ENCODE assay signal across 8 mouse cellular contexts in genomic region chr3:27616421-27617236, GRCm38 (mm10).
DNase-seq lines count a peak whose midpoint lies in the region; ATAC-seq lines count a peak whose summit lies in the region.

No protein-coding gene starts in this region.

- no peak overlapping the region for H3K9ac ChIP-seq in hindbrain, embryonic 15.5 days
- no peak overlapping the region for H3K9ac ChIP-seq in hindbrain, embryonic 12.5 days
- H3K9ac ChIP-seq in heart, embryonic 11.5 days (ENCODE audit: low read depth, low read length) = peak overlapping the region; percentile 34; the same call in 1 of the 2 replicates

- no peak overlapping the region for H3K4me2 ChIP-seq in hindbrain, embryonic 15.5 days
- H3K4me2 ChIP-seq in hindbrain, embryonic 12.5 days (replicated peaks) = no peak overlapping the region
- peak overlapping the region; percentile 27 for H3K4me2 ChIP-seq in heart, embryonic 11.5 days

- no peak overlapping the region for H3K4me3 ChIP-seq in hindbrain, embryonic 15.5 days
- no peak overlapping the region for H3K4me3 ChIP-seq in hindbrain, embryonic 12.5 days
- no peak overlapping the region for H3K4me3 ChIP-seq in heart, embryonic 11.5 days (ENCODE audit: low read depth, low read length)

- no peaks in the 10 kb centered on the region for H3K9me3 ChIP-seq in hindbrain, embryonic 15.5 days
- no peaks in the 10 kb centered on the region for H3K9me3 ChIP-seq in hindbrain, embryonic 12.5 days (replicated peaks)
- no peaks in the 10 kb centered on the region for H3K9me3 ChIP-seq in heart, embryonic 11.5 days (replicated peaks; ENCODE audit: control insufficient read depth, low read length)

- no peaks in the 10 kb centered on the region for H3K27me3 ChIP-seq in hindbrain, embryonic 15.5 days
- no peaks in the 10 kb centered on the region for H3K27me3 ChIP-seq in hindbrain, embryonic 12.5 days
- H3K27me3 ChIP-seq in heart, embryonic 11.5 days (ENCODE audit: control insufficient read depth, insufficient read depth, low read length) = no peaks in the 10 kb centered on the region

- H3K4me1 ChIP-seq in hindbrain, embryonic 15.5 days (replicated peaks) = peaks cover 29% of the 10 kb centered on the region
- peaks cover 28% of the 10 kb centered on the region for H3K4me1 ChIP-seq in hindbrain, embryonic 12.5 days
- H3K4me1 ChIP-seq in heart, embryonic 11.5 days (ENCODE audit: control insufficient read depth, insufficient read depth, low read length) = peaks cover 42% of the 10 kb centered on the region

- 70% methylated on average over 19 of the region's 19 CpGs for WGBS in hindbrain, embryonic 15.5 days
- WGBS in hindbrain, embryonic 12.5 days = 71% methylated on average over 19 of the region's 19 CpGs
- WGBS in heart, embryonic 11.5 days (ENCODE audit: insufficient replicate concordance) = 34% methylated on average over 19 of the region's 19 CpGs

- 0 out of 2 replicates have a peak overlapping the region, but pooled peaks have one; percentile 22 for H3K27ac ChIP-seq in hindbrain, embryonic 15.5 days (replicated peaks)
- H3K27ac ChIP-seq in hindbrain, embryonic 12.5 days = no peak overlapping the region
- H3K27ac ChIP-seq in heart, embryonic 11.5 days (ENCODE audit: low read depth, low read length) = peak overlapping the region; percentile 57

- DNase-seq in cerebellum, postnatal 10 days = peak; percentile 96
- peak; percentile 80 for DNase-seq in kidney, postnatal 10 days
- no peak for DNase-seq in MN1 (ENCODE audit: low spot score)
- DNase-seq in spleen, postnatal 4 days (ENCODE audit: low spot score in 2 of 2) = no peak

- peak; percentile 40; the same call in 1 of the 2 replicates for ATAC-seq in hindbrain, embryonic 15.5 days (ENCODE audit: low FRiP score, low read depth)
- ATAC-seq in hindbrain, embryonic 12.5 days (ENCODE audit: low FRiP score) = no peak
- peak; percentile 62; the same call in 1 of the 2 replicates for ATAC-seq in heart, embryonic 11.5 days (replicated peaks; ENCODE audit: insufficient number of reproducible peaks, low FRiP score, low TSS enrichment)
- peak; percentile 33 for ATAC-seq in megakaryocyte progenitor cell, adult 5-6 weeks (replicated peaks; ENCODE audit: poor library complexity)

- no peaks in the 10 kb centered on the region for H3K36me3 ChIP-seq in hindbrain, embryonic 15.5 days
- no peaks in the 10 kb centered on the region for H3K36me3 ChIP-seq in hindbrain, embryonic 12.5 days
- H3K36me3 ChIP-seq in heart, embryonic 11.5 days (ENCODE audit: control insufficient read depth, insufficient read depth, low read length) = no peaks in the 10 kb centered on the region

Comparison
In these comparisons a context has a peak if more than half of its experiments do, and no peak if none do; other contexts are left out.
1. DNase-seq: peak in cerebellum, postnatal 10 days (2 of 2) and kidney, postnatal 10 days (single experiment); none in MN1 (single experiment) and spleen, postnatal 4 days (0 of 2).